Mouse (Mus musculus): ENCODE results near the gene Olfr229. TPM values are rescaled to one million over a fixed set of nuclear protein-coding genes. Genes with fewer than 3 reads are reported as not detected.

The Olfr229 gene
- polyA plus RNA-seq, 1 experiment from 2014 or later = not detected

Other genes starting within 250 kb of the Olfr229 start
- gene Olfr963, start 240.1 kb upstream of the Olfr229 start, polyA plus RNA-seq (2016; fragmentation: Nextera tagmentation; extraction: Ambion mirVana) = not detected in 2 replicates
- gene Olfr149, start 200.2 kb upstream of the Olfr229 start, polyA plus RNA-seq (2016; fragmentation: Nextera tagmentation; extraction: Ambion mirVana) = not detected in 2 replicates
- gene Olfr965, start 196.0 kb upstream of the Olfr229 start, polyA plus RNA-seq (2016; fragmentation: Nextera tagmentation; extraction: Ambion mirVana) = not detected in 2 replicates
- gene Olfr150, start 176.4 kb upstream of the Olfr229 start, polyA plus RNA-seq (2016; fragmentation: Nextera tagmentation; extraction: Ambion mirVana) = not detected in 2 replicates
- gene Olfr967, start 161.1 kb upstream of the Olfr229 start, polyA plus RNA-seq (2016; fragmentation: Nextera tagmentation; extraction: Ambion mirVana) = not detected in 2 replicates
- gene Olfr968, start 124.1 kb upstream of the Olfr229 start, polyA plus RNA-seq (2016; fragmentation: Nextera tagmentation; extraction: Ambion mirVana) = not detected in 2 replicates
- not detected in 2 replicates for gene Olfr969, start 116.4 kb upstream of the Olfr229 start, polyA plus RNA-seq (2016; fragmentation: Nextera tagmentation; extraction: Ambion mirVana)
- gene Olfr970, start 98.5 kb upstream of the Olfr229 start, polyA plus RNA-seq (2016; fragmentation: Nextera tagmentation; extraction: Ambion mirVana) = not detected in 2 replicates
- gene Olfr971, start 70.5 kb upstream of the Olfr229 start, polyA plus RNA-seq (2016; fragmentation: Nextera tagmentation; extraction: Ambion mirVana) = not detected in 2 replicates
- not detected in 2 replicates for gene Olfr972, start 40.9 kb upstream of the Olfr229 start, polyA plus RNA-seq (2016; fragmentation: Nextera tagmentation; extraction: Ambion mirVana)
- gene Olfr974, start 30.2 kb downstream of the Olfr229 start, polyA plus RNA-seq (2016; fragmentation: Nextera tagmentation; extraction: Ambion mirVana) = not detected in 2 replicates
- gene Olfr975, start 44.7 kb downstream of the Olfr229 start, polyA plus RNA-seq (2016; fragmentation: Nextera tagmentation; extraction: Ambion mirVana) = not detected in 2 replicates
- not detected in 2 replicates for gene Olfr976, start 53.8 kb downstream of the Olfr229 start, polyA plus RNA-seq (2016; fragmentation: Nextera tagmentation; extraction: Ambion mirVana)
- not detected in 2 replicates for gene Olfr978, start 84.8 kb downstream of the Olfr229 start, polyA plus RNA-seq (2016; fragmentation: Nextera tagmentation; extraction: Ambion mirVana)
- gene Olfr979, start 96.1 kb downstream of the Olfr229 start, polyA plus RNA-seq (2016; fragmentation: Nextera tagmentation; extraction: Ambion mirVana) = not detected in 2 replicates
- not detected in 2 replicates for gene Olfr980, start 102.2 kb downstream of the Olfr229 start, polyA plus RNA-seq (2016; fragmentation: Nextera tagmentation; extraction: Ambion mirVana)
- gene Olfr981, start 114.1 kb downstream of the Olfr229 start, polyA plus RNA-seq (2016; fragmentation: Nextera tagmentation; extraction: Ambion mirVana) = not detected in 2 replicates
- not detected in 2 replicates for gene Olfr982, start 166.5 kb downstream of the Olfr229 start, polyA plus RNA-seq (2016; fragmentation: Nextera tagmentation; extraction: Ambion mirVana)
- not detected in 2 replicates for gene Olfr983, start 186.3 kb downstream of the Olfr229 start, polyA plus RNA-seq (2016; fragmentation: Nextera tagmentation; extraction: Ambion mirVana)
- gene Olfr984, start 206.9 kb downstream of the Olfr229 start, polyA plus RNA-seq (2016; fragmentation: Nextera tagmentation; extraction: Ambion mirVana) = not detected in 2 replicates
- not detected in 2 replicates for gene Olfr985, start 222.8 kb downstream of the Olfr229 start, polyA plus RNA-seq (2016; fragmentation: Nextera tagmentation; extraction: Ambion mirVana)
- not detected in 2 replicates for gene Tmem225, start 240.8 kb downstream of the Olfr229 start, polyA plus RNA-seq (2016; fragmentation: Nextera tagmentation; extraction: Ambion mirVana)